Mouse (Mus musculus) ES-Bruce4 (cell line): ENCODE data around the gene Trcg1.

Experiments
- CTCF ChIP-seq: IDR thresholded peaks from one replicate; pipeline ENCODE4 v1.8.1; 2011; ENCODE audit warnings: low read depth, low read length
- EP300 ChIP-seq: IDR thresholded peaks from 2 replicates; pipeline ENCODE4 v1.6.1; 2011; ENCODE audit warnings: low read depth, low read length; ENCODE audit not compliant: insufficient read depth
- POLR2A ChIP-seq: IDR thresholded peaks from one replicate; pipeline ENCODE4 v1.8.1; 2011; ENCODE audit warnings: low read length; ENCODE audit not compliant: insufficient read depth

DNA sequence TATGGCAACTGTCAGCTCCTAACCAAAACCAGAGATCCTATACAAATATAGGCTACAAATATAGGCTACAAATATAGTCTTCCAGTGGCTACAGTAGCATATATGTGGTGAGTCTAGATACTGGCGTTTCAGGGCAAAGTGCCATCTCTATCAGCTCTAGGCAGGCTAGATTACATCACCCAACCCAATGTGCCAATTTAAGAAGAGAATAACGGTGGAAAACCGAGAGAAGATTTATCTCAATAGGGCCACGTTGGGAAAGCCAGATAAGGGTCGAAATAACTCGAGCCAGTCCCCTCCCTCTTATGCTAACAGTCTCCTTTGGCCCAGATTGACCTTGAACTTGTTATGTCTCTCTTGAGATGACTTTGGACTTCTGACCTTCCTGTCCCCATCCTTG lies 3.2 kb upstream of the Trcg1 start:
- TF ChIP-seq CTCF (no peak), POLR2A (no peak), EP300 (no peak)
